Mouse (Mus musculus): ENCODE measurements around the gene Efcc1.

The Efcc1 gene

GRCm38 (mm10) chr6:87779174-87780165 lies 48.8 kb downstream of the Efcc1 start:
- no peak for DNase-seq (ENCODE audit: low spot score in 2 of 2)

GRCm38 (mm10) chr6:87780546-87781301 lies 50.1 kb downstream of the Efcc1 start:
- DNase-seq (ENCODE audit: low spot score in 2 of 2) = no peak

- no peak for DNase-seq (ENCODE audit: low spot score in 2 of 2)
Measured at GRCm38 (mm10) chr6:87784033-87784432, 53.4 kb downstream of the Efcc1 start.

- no peak for DNase-seq (ENCODE audit: low spot score in 2 of 2)
Measured at GRCm38 (mm10) chr6:87786621-87787020, 56.0 kb downstream of the Efcc1 start.

GRCm38 (mm10) chr6:87787108-87787890 lies 56.6 kb downstream of the Efcc1 start:
- no peak for DNase-seq (ENCODE audit: low spot score in 2 of 2)

- DNase-seq (ENCODE audit: low spot score in 2 of 2) = no peak
Measured at GRCm38 (mm10) chr6:87788266-87788895, 57.7 kb downstream of the Efcc1 start.

- DNase-seq (ENCODE audit: low spot score in 2 of 2) = no peak
Measured at GRCm38 (mm10) chr6:87788896-87789587, 58.4 kb downstream of the Efcc1 start.

GRCm38 (mm10) chr6:87789791-87790190 lies 59.1 kb downstream of the Efcc1 start:
- no peak for DNase-seq (ENCODE audit: low spot score in 2 of 2)

- DNase-seq (ENCODE audit: low spot score in 2 of 2) = no peak
Measured at GRCm38 (mm10) chr6:87790779-87791480, 60.3 kb downstream of the Efcc1 start.

- no peak for DNase-seq (ENCODE audit: low spot score in 2 of 2)
Measured at GRCm38 (mm10) chr6:87791826-87792225, 61.2 kb downstream of the Efcc1 start.

- DNase-seq (ENCODE audit: low spot score in 2 of 2) = no peak
Measured at GRCm38 (mm10) chr6:87793821-87794510, 63.3 kb downstream of the Efcc1 start.

- no peak for DNase-seq (ENCODE audit: low spot score in 2 of 2)
Measured at GRCm38 (mm10) chr6:87795385-87796150, 64.9 kb downstream of the Efcc1 start.

GRCm38 (mm10) chr6:87796251-87796880 lies 65.7 kb downstream of the Efcc1 start:
- DNase-seq (ENCODE audit: low spot score in 2 of 2) = no peak

- no peak for DNase-seq (ENCODE audit: low spot score in 2 of 2)
Measured at GRCm38 (mm10) chr6:87797321-87797720, 66.7 kb downstream of the Efcc1 start.

- no peak for DNase-seq (ENCODE audit: low spot score in 2 of 2)
Measured at GRCm38 (mm10) chr6:87799576-87799975, 68.9 kb downstream of the Efcc1 start.

GRCm38 (mm10) chr6:87802462-87802861 lies 71.8 kb downstream of the Efcc1 start:
- DNase-seq (ENCODE audit: low spot score in 2 of 2) = no peak

GRCm38 (mm10) chr6:87804036-87804435 lies 73.4 kb downstream of the Efcc1 start:
- DNase-seq (ENCODE audit: low spot score in 2 of 2) = no peak

GRCm38 (mm10) chr6:87804886-87805285 lies 74.2 kb downstream of the Efcc1 start:
- DNase-seq (ENCODE audit: low spot score in 2 of 2) = no peak

Measured in frontal cortex, postnatal 36 days (tissue).